Mouse (Mus musculus): ENCODE data around the gene Car6. TPM values are rescaled to one million over a fixed set of nuclear protein-coding genes. Genes with fewer than 3 reads are reported as not detected.

Car6 gene
- polyA plus RNA-seq, 1 experiment from 2014 or later, result 0.30 TPM

DNA sequence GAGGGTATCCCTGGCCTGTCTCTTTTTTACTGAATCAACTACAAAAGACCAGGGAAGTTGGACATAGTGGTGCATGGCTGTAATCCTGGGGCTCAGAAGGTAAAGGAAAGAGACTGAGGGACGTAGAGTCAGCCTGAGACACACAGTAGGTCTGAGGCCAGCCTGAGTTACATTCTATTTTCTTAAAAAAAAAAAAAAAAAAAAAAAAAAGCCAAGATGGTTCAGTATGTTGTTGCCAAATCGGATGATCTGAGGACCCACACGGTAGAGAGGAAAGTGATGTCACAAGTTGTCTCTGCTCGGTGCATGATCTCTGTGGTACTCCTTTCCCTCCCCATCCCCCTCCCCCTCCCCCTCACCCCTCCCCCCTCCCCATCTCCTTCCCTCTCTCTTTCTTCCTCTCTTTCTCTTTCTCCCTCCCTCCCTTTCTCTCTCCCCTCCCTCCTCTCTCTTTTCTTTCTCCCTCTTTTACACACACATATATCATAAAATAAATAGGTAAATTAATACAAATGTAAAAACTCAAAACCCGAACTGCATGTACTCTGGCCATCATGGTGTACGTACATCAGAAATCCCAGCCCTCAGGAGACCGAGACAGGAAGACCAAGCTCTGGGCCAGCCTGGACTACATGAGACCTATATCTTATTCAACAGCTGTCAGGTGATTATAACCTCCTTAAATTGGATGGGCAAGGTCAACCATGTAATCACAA lies 63.6 kb downstream of the Car6 start:
- DNase-seq (ENCODE audit: low spot score), result no peak

Other genes with a start within 250 kb of the Car6 start
- 9.0 and 9.5 TPM in 2 replicates for gene Spsb1, start 246.3 kb downstream of the Car6 start, polyA plus RNA-seq (2015; fragmentation: Nextera tagmentation; extraction: Ambion mirVana)
- 12.3 and 13.8 TPM in 2 replicates for gene H6pd, start 192.3 kb downstream of the Car6 start, polyA plus RNA-seq (2015; fragmentation: Nextera tagmentation; extraction: Ambion mirVana)
- gene Gpr157, start 114.0 kb downstream of the Car6 start, polyA plus RNA-seq (2015; fragmentation: Nextera tagmentation; extraction: Ambion mirVana), result 0.42 and 0.59 TPM in 2 replicates
- 0.17 and 0.22 TPM in 2 replicates for gene Slc2a5, start 82.0 kb downstream of the Car6 start, polyA plus RNA-seq (2015; fragmentation: Nextera tagmentation; extraction: Ambion mirVana)
- not detected in 2 replicates for gene Slc2a7, start 52.4 kb downstream of the Car6 start, polyA plus RNA-seq (2015; fragmentation: Nextera tagmentation; extraction: Ambion mirVana)
- gene Eno1, start 35.4 kb upstream of the Car6 start, polyA plus RNA-seq (2015; fragmentation: Nextera tagmentation; extraction: Ambion mirVana), result 700 and 780 TPM in 2 replicates
- 9.8 and 13.6 TPM in 2 replicates for gene Rere, start 80.3 kb upstream of the Car6 start, polyA plus RNA-seq (2015; fragmentation: Nextera tagmentation; extraction: Ambion mirVana)

All from thymus, postnatal 0 days (tissue).